In the genomic region with DNA sequence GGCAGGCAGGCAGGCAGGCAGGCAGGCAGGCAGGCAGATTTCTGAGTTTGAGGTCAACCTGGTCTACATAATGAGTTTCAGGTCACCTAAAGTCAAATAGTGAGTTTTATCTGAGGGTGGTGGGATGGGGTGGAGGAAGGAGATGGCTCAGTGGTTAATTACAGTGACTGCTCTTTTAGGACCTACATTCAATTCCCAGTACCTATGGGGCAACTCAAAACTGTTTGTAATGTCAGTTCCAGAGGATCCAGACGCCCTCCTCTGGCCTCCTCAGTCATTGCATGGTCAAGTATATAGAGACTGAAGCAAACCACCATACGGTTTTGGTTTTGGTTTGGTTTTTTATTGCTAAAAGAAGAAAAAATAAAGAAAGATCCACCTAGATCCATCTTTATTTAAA, we compare ENCODE assay signal across 8 mouse cellular contexts. TPM values are rescaled to one million over a fixed set of nuclear protein-coding genes. Genes with fewer than 3 reads are reported as not detected.
DNase-seq lines count a peak whose midpoint lies in the region; ATAC-seq and TF ChIP-seq lines count a peak whose summit lies in the region.

No protein-coding gene starts in this region.

- H3K4me1 ChIP-seq in lung, postnatal 0 days (ENCODE audit: insufficient read depth, low read depth, low read length): peaks cover 6% of the 10 kb centered on the region; the same call in 1 of the 2 replicates
- peaks cover 5% of the 10 kb centered on the region; the same call in 1 of the 2 replicates for H3K4me1 ChIP-seq in forebrain, embryonic 13.5 days
- H3K4me1 ChIP-seq in heart, embryonic 10.5 days: peaks cover 10% of the 10 kb centered on the region; the same call in 1 of the 2 replicates

- H3K27me3 ChIP-seq in lung, postnatal 0 days (replicated peaks; ENCODE audit: insufficient read depth, low read length): no peaks in the 10 kb centered on the region
- no peaks in the 10 kb centered on the region for H3K27me3 ChIP-seq in forebrain, embryonic 13.5 days
- no peaks in the 10 kb centered on the region for H3K27me3 ChIP-seq in heart, embryonic 10.5 days (ENCODE audit: insufficient read depth, poor library complexity, severe bottlenecking)

- DNase-seq in embryo, embryonic 10 days (ENCODE audit: low spot score): peak; percentile 18
- DNase-seq in embryo, embryonic 9.5 days (ENCODE audit: extremely low spot score): no peak
- DNase-seq in testis, postnatal 10 days (ENCODE audit: low spot score): peak; percentile 48
- DNase-seq in testis, postnatal 14 days (ENCODE audit: low spot score): no peak
- peak; percentile 54 for DNase-seq in lung, postnatal 0 days (ENCODE audit: low spot score)
- peak; percentile 65 for DNase-seq in thymus, postnatal 4 days
- DNase-seq in heart, embryonic 10.5 days (ENCODE audit: low spot score): no peak

- H3K4me2 ChIP-seq in lung, postnatal 0 days (replicated peaks; ENCODE audit: low read depth, low read length): no peak overlapping the region
- H3K4me2 ChIP-seq in forebrain, embryonic 13.5 days: no peak overlapping the region

- H3K36me3 ChIP-seq in lung, postnatal 0 days (ENCODE audit: insufficient read depth, low read length): no peaks in the 10 kb centered on the region
- H3K36me3 ChIP-seq in forebrain, embryonic 13.5 days (ENCODE audit: poor library complexity, severe bottlenecking): no peaks in the 10 kb centered on the region
- peaks cover 14% of the 10 kb centered on the region; the same call in 1 of the 2 replicates for H3K36me3 ChIP-seq in heart, embryonic 10.5 days

- TF ChIP-seq EP300 in lung, postnatal 0 days (IDR thresholded peaks at IDR 0.05): no peak

- WGBS in lung, postnatal 0 days: 27% methylated on average over 2 of the region's 2 CpGs
- 30% methylated on average over 2 of the region's 2 CpGs for WGBS in forebrain, embryonic 13.5 days
- 39% methylated on average over 2 of the region's 2 CpGs for WGBS in heart, embryonic 10.5 days

- no peak for ATAC-seq in lung, postnatal 0 days
- ATAC-seq in forebrain, embryonic 13.5 days: no peak

- peak overlapping the region; percentile 57; the same call in 1 of the 2 replicates for H3K27ac ChIP-seq in lung, postnatal 0 days (ENCODE audit: low read length)
- H3K27ac ChIP-seq in forebrain, embryonic 13.5 days: no peak overlapping the region
- H3K27ac ChIP-seq in heart, embryonic 10.5 days: no peak overlapping the region

- H3K9me3 ChIP-seq in lung, postnatal 0 days (ENCODE audit: low read length): no peaks in the 10 kb centered on the region
- no peaks in the 10 kb centered on the region for H3K9me3 ChIP-seq in forebrain, embryonic 13.5 days (replicated peaks)
- no peaks in the 10 kb centered on the region for H3K9me3 ChIP-seq in heart, embryonic 10.5 days

- no peak overlapping the region for H3K4me3 ChIP-seq in lung, postnatal 0 days (ENCODE audit: low read depth, low read length)
- no peak overlapping the region for H3K4me3 ChIP-seq in forebrain, embryonic 13.5 days
- no peak overlapping the region for H3K4me3 ChIP-seq in heart, embryonic 10.5 days

- H3K9ac ChIP-seq in lung, postnatal 0 days (replicated peaks; ENCODE audit: low read depth): no peak overlapping the region
- no peak overlapping the region for H3K9ac ChIP-seq in forebrain, embryonic 13.5 days

- TF ChIP-seq CTCF in lung, postnatal 0 days (IDR thresholded peaks at IDR 0.05): peak; percentile 68

RNA-seq across cellular contexts. Expression of gene Nfyc, which starts 29.9 kb away (rescaled TPM):
- polyA plus RNA-seq in lung, postnatal 0 days (2015; fragmentation: Nextera tagmentation; extraction: Ambion mirVana): 53.7 and 54.5 TPM in 2 replicates
- polyA plus RNA-seq in forebrain, embryonic 13.5 days (2015; fragmentation: Nextera tagmentation; extraction: Ambion mirVana): 98.2 and 106 TPM in 2 replicates
- polyA plus RNA-seq in heart, embryonic 10.5 days (2016; fragmentation: Nextera tagmentation; extraction: Ambion mirVana): 111 and 117 TPM in 2 replicates

RNA-seq across cellular contexts. Expression of gene Kcnq4, which starts 53.0 kb away (rescaled TPM):
- polyA plus RNA-seq in lung, postnatal 0 days (2015; fragmentation: Nextera tagmentation; extraction: Ambion mirVana): 3.1 and 3.9 TPM in 2 replicates
- 3.4 and 4.0 TPM in 2 replicates for polyA plus RNA-seq in forebrain, embryonic 13.5 days (2015; fragmentation: Nextera tagmentation; extraction: Ambion mirVana)
- 1.1 and 1.7 TPM in 2 replicates for polyA plus RNA-seq in heart, embryonic 10.5 days (2016; fragmentation: Nextera tagmentation; extraction: Ambion mirVana)

RNA-seq across cellular contexts. Expression of gene Rims3, which starts 53.2 kb away (rescaled TPM):
- 0.21 and 0.26 TPM in 2 replicates for polyA plus RNA-seq in lung, postnatal 0 days (2015; fragmentation: Nextera tagmentation; extraction: Ambion mirVana)
- 4.3 and 6.8 TPM in 2 replicates for polyA plus RNA-seq in forebrain, embryonic 13.5 days (2015; fragmentation: Nextera tagmentation; extraction: Ambion mirVana)
- polyA plus RNA-seq in heart, embryonic 10.5 days (2016; fragmentation: Nextera tagmentation; extraction: Ambion mirVana): 1.8 and 3.4 TPM in 2 replicates

Comparison
In these comparisons a context has a peak if more than half of its experiments do, and no peak if none do; other contexts are left out.
1. DNase-seq: peak in embryo, embryonic 10 days (single experiment), testis, postnatal 10 days (single experiment), lung, postnatal 0 days (single experiment) and thymus, postnatal 4 days (single experiment); none in embryo, embryonic 9.5 days (single experiment), testis, postnatal 14 days (single experiment) and heart, embryonic 10.5 days (single experiment).